ENCODE assay signal across 25 mouse cellular contexts in genomic region chr6:4579620-4580019, GRCm38 (mm10).
"Had no signal": no experiment of that assay in that cellular context is flagged by ENCODE, and none has a peak within 500 bp of the region (broad histone marks: within the 10 kb centered on the region; RNA-seq: fewer than 3 reads in every experiment).

No protein-coding gene starts in this region.

- H3K4me1 ChIP-seq: hindbrain, embryonic 12.5 days; hindbrain, embryonic 15.5 days; kidney, embryonic 15.5 days had no signal

- H3K9ac ChIP-seq: heart, embryonic 12.5 days; hindbrain, embryonic 12.5 days; hindbrain, embryonic 15.5 days; kidney, embryonic 15.5 days; limb, embryonic 12.5 days had no signal

- ATAC-seq: hindbrain, postnatal 0 days; intestine, embryonic 16.5 days had no signal

- H3K36me3 ChIP-seq: heart, embryonic 10.5 days; heart, embryonic 12.5 days; hindbrain, embryonic 10.5 days; hindbrain, embryonic 12.5 days; hindbrain, embryonic 15.5 days; kidney, embryonic 15.5 days; limb, embryonic 12.5 days had no signal

- DNase-seq: gastrocnemius, postnatal 14 days; gastrocnemius, postnatal 36 days; heart, adult 18-20 months; heart, postnatal 10 days; heart, postnatal 4 days; kidney, adult 11 months; kidney, adult 2 months; kidney, adult 9 months; kidney, postnatal 14 days; kidney, postnatal 36 days; layer of hippocampus, adult 9-11 months; layer of hippocampus, postnatal 36 days; left cerebral cortex, postnatal 4 days; liver had no signal

- H3K27ac ChIP-seq: heart, embryonic 10.5 days; hindbrain, embryonic 10.5 days; hindbrain, embryonic 12.5 days; hindbrain, embryonic 15.5 days; hindbrain, postnatal 0 days; kidney, embryonic 15.5 days; kidney, postnatal 0 days; limb, embryonic 12.5 days had no signal

- H3K4me3 ChIP-seq: heart, embryonic 10.5 days; heart, embryonic 12.5 days; hindbrain, embryonic 10.5 days; hindbrain, embryonic 12.5 days; hindbrain, embryonic 15.5 days; kidney, embryonic 15.5 days; limb, embryonic 12.5 days had no signal

- H3K4me2 ChIP-seq: heart, embryonic 12.5 days; hindbrain, embryonic 12.5 days; hindbrain, embryonic 15.5 days; kidney, embryonic 15.5 days; limb, embryonic 12.5 days; liver, embryonic 11.5 days had no signal

- H3K27me3 ChIP-seq: heart, embryonic 12.5 days; hindbrain, embryonic 12.5 days; hindbrain, embryonic 15.5 days; kidney, embryonic 15.5 days; limb, embryonic 12.5 days had no signal

- H3K9me3 ChIP-seq: heart, embryonic 10.5 days; heart, embryonic 12.5 days; hindbrain, embryonic 10.5 days; hindbrain, embryonic 12.5 days; hindbrain, embryonic 15.5 days; kidney, embryonic 15.5 days; limb, embryonic 12.5 days had no signal
